Mouse (Mus musculus): ENCODE data around the gene Serpinf2.
"Not testable (repeated sequence)": the region's sequence is repeated elsewhere in the genome, so short reads cannot be mapped to it uniquely, and the experiment has no call there.

Gene Serpinf2

DNA sequence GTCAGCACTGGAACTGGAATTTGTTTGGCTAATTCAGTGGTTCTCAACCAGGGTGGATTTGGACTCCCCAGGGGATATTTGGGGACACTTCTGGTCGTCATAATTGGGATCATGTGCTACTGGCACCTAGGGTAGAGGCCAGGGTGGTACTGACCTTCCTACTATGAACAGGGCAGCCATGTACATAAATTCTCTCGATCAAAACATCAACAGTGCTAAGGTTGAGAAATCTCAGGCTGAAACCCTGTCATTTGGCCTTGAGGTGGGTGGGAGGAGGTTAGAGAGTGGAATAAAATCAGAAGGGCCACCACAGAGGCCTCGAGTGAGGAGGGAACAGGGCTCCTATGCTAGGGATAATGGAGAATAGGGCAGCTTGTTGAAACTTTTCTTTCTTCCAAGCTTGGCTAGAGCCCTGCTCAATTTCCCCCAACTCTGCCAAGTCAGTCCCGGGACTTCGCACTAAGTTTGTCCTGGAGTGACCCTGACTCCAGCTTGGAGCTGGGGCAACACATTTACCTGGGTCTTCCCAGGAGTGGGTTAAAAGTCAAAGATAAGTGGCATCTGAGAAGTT, 19.8 kb upstream of the Serpinf2 start:
- in situ Hi-C loops (cut with MboI, MseI): no loop called here

GRCm38 (mm10) chr11:75458628-75459041, 19.2 kb upstream of the Serpinf2 start:
- in situ Hi-C loops (cut with MboI, MseI): no loop called here

- in situ Hi-C loops (cut with MboI, MseI): no loop called here
These were observed 18.8 kb upstream of the Serpinf2 start for GRCm38 (mm10) chr11:75458169-75458568.

DNA sequence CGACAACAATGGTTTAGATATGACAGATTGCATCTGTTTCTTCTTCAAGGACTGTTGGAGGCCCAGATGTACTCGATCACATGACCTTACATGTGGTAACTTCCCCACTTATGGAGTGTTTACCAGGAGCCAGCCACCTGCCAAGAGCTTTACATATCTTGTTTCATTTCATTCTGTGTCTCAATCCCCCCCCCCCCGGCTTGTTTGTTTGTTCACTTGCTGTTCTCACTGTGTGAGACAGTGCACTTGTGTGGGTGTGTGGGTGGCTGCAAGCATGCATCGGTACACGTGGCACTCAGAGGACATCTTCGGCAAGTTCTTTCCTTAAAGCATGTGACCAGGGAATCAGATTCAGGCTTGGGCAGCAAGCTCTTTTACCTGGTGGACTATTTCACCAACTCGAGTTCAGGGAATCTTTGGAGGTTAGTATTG, 17.1 kb upstream of the Serpinf2 start:
- in situ Hi-C loops (cut with MboI, MseI): no loop called here

DNA sequence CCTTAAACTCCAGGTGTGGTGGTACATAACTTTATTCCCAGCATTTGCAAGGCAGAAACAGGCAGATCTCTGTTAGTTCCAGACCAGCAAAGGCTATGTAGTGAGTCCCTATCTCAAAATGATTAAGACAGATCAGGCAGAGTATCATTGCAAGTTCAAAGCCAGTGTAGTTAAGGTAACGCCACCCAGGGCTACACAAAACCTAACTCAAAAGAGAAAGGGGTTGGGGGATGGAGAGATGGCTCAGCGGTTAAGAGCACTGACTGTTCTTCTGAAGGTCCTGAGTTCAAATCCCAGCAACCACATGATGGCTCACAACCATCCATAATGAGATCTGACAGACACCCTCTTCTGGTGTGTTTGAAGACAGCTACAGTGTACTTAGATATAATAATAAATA, 16.6 kb upstream of the Serpinf2 start:
- in situ Hi-C loops (cut with MboI, MseI): not testable (repeated sequence)

DNA sequence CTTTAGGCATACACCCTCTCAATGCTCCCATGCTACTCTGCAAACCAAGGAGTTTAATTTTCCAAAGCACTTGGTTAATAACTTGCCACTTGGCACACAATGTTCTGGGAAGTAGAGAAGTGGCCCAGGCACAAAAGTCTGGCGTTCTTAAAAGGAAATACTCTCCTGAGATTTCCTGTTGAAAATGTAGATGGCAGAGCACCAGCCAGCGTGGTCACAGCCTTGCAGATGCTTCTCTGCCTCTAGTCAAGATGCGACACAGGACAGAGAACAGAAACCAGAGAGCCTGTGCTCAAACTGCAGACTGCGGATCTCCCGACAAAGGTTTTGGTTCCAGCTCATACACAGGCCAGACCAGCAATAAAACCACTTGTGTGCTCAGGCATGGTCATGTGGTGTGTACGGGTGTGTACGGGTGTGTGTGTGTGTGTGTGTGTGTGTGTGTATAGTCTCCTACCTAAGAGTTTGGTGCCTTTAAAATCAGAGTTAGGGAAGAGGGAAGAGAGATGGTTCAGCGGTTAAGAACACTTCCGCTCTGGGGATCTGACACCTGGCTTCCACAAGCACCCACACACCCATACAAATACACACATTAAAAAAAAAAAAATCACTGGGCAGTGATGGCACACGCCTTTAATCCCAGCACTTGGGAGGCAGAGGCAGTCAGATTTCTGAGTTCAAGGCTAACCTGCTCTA, 15.8 kb upstream of the Serpinf2 start:
- in situ Hi-C loops (cut with MboI, MseI): no loop called here

DNA sequence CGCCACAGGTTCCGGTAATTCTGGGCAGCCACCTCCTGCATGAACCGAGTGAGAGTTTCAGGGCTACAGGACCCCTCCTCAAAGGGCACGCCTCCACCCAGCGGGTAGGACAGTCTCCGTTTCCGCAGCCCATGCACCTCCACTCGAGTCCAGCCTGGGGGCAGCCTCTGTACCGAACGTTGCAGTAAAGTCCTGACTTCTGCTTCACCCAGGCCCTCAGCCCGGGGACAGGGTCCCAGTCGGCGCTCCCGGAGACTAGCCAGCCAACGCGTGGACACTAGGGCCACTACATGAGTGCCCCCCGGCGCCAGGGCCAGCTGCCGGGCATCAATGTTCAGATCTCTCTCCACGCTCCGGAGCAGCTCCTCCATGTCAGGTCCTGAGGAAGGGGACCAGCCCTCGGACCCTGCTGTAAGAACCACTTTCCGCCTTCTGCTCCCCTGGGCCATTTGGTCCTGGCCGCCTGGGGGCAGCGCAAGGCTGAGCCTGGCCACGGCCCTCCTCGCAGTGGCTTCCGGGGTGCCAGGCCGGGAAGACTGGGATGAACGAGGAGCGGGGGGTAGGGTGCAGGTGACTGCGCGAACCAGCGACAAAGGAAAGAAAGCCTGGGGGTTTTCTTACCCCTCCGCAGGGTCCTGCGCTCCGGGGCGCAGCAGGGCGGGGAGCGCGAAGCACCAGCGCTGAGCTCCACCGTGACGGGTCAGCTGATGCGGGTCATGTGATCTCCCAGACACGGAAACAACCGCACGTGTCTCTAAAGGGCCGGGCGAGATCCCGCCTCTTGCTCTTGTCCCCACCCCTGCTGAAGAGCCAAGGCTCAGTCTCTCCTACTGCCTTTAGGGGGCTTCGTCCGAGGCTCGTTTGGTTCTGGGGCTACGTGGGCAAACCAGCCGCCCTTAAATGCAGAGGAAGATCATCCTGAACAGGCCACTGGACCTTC, 14.9 kb upstream of the Serpinf2 start, which contains the start of gene Wdr81:
Gene Wdr81, minus strand, starts transcription at position 727 of the 940 bp plus-strand sequence.
- in situ Hi-C loops (cut with MboI, MseI): no loop called here

GRCm38 (mm10) chr11:75452812-75453557, 13.6 kb upstream of the Serpinf2 start:
- in situ Hi-C loops (cut with MboI, MseI): no loop called here

DNA sequence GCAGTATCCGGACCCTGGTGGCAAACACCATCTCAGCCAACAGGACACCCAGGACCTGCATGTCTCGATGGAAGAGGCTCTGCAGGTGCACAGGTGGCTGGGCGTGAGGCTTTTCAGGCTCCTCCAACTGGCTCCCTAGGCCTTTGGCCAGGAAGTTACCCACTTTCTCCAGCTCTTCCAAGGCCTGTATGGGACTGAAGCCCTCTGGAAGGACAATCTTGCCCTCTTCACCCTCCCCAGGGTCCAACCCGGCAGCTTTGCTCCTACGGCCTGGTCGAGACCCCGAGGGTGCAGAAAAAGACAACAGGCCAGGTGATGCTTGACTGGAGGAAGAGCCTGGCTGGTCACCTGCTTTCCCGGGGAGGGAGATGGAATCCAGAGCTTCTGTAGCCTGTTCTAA, 12.7 kb upstream of the Serpinf2 start:
- in situ Hi-C loops (cut with MboI, MseI): no loop called here

- in situ Hi-C loops (cut with MboI, MseI): no loop called here
These were observed 11.5 kb upstream of the Serpinf2 start for GRCm38 (mm10) chr11:75450936-75451335.

- in situ Hi-C loops (cut with MboI, MseI): no loop called here
These were observed 11.0 kb upstream of the Serpinf2 start for GRCm38 (mm10) chr11:75450304-75450908.

GRCm38 (mm10) chr11:75449695-75450094, 10.3 kb upstream of the Serpinf2 start:
- in situ Hi-C loops (cut with MboI, MseI): no loop called here

- in situ Hi-C loops (cut with MboI, MseI): no loop called here
These were observed 9.2 kb upstream of the Serpinf2 start for GRCm38 (mm10) chr11:75448575-75448974.

- in situ Hi-C loops (cut with MboI, MseI): no loop called here
These were observed 4.3 kb upstream of the Serpinf2 start for GRCm38 (mm10) chr11:75443711-75444110.

DNA sequence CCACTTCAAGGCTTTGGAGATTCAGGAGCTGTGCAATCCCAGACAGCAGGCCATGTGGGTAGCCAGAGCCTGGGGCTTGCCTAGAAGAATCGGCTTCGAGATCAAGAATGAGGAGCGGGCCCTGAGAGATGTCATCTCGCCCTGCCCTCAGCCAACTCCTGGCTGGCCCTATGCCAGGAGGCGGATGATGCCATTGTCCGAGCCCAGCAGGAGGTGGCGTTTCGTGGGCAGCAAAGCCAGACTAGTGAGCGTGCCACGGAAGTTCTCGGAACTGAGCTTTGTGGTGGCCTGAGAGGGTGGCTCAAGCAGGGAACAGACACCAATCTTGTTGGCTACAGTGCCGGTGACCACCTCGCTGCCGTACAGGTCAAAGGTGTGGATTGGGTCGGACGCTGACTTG, 2.2 kb upstream of the Serpinf2 start:
- in situ Hi-C loops (cut with MboI, MseI): no loop called here

DNA sequence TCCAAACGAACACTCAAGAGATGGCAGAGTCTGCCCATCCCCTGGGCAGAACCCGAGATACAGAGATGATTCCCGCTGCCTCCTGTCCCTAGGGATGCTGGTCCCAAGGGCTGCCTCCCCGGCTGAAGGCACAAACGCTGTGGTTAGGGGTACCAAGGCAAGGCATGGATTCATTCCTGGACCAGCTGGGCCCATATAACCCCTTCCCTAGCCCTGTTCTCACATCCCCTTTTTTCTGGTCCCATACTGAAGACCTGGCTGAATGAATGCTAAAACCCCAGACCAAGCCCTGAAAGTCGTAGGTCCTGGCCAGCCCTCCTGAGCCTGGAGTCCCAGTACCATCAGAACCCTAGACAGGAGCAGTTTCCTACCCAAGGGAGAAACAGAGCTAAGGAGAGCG, 1.6 kb upstream of the Serpinf2 start:
- in situ Hi-C loops (cut with MboI, MseI): no loop called here

- in situ Hi-C loops (cut with MboI, MseI): no loop called here
These were observed 560 bp upstream of the Serpinf2 start for GRCm38 (mm10) chr11:75439951-75440350.

- in situ Hi-C loops (cut with MboI, MseI): no loop called here
These were observed 587 bp downstream of the Serpinf2 start for GRCm38 (mm10) chr11:75438804-75439203.

- in situ Hi-C loops (cut with MboI, MseI): no loop called here
These were observed 1.2 kb downstream of the Serpinf2 start for GRCm38 (mm10) chr11:75438194-75438593.

DNA sequence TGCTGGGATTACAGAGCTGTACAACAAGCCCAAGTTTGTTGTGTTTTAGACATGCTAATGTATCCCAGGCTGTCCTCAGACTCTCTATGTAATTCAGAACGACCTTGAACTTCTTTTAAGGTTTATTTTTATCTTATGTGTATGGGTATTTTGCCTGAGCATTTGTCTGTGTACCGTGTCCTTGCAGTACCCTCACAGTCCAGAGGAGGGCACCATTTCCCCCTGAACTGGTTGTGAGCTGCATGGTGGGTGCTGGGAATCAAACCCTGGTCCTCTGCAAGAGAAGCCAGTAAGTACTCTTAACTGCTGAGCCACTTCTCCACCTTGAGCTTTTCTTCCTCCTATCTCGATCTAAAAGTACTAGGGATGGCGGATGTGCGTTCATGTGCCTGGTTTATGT, 5.3 kb downstream of the Serpinf2 start:
- in situ Hi-C loops (cut with MboI, MseI): no loop called here

- in situ Hi-C loops (cut with MboI, MseI): no loop called here
These were observed 8.1 kb downstream of the Serpinf2 start for GRCm38 (mm10) chr11:75431307-75431706.
